26 mouse cellular contexts compared by ENCODE assay signal in genomic region chr2:120835167-120835566, GRCm38 (mm10). TPM values are rescaled to one million over a fixed set of nuclear protein-coding genes. Genes with fewer than 3 reads are reported as not detected.
A peak's percentile ranks its signal among the peaks of the same experiment; 100 is the strongest.
DNase-seq lines count a peak whose midpoint lies in the region; ATAC-seq lines count a peak whose summit lies in the region.
"Had no signal": no experiment of that assay in that cellular context is flagged by ENCODE, and none has a peak within 500 bp of the region (broad histone marks: within the 10 kb centered on the region; RNA-seq: fewer than 3 reads in every experiment).

No protein-coding gene starts in this region.

- H3K4me3 ChIP-seq in embryonic facial prominence, embryonic 12.5 days: no peak overlapping the region
- no peak overlapping the region for H3K4me3 ChIP-seq in embryonic facial prominence, embryonic 10.5 days
- no peak overlapping the region for H3K4me3 ChIP-seq in limb, embryonic 12.5 days (replicated peaks)
- no peak overlapping the region for H3K4me3 ChIP-seq in limb, embryonic 10.5 days
- no peak overlapping the region for H3K4me3 ChIP-seq in forebrain, embryonic 12.5 days (replicated peaks)
- H3K4me3 ChIP-seq: erythroblast, embryonic 14.5 days; forebrain, embryonic 10.5 days; forebrain, embryonic 13.5 days; forebrain, embryonic 15.5 days had no signal

- no peaks in the 10 kb centered on the region for H3K9me3 ChIP-seq in embryonic facial prominence, embryonic 12.5 days
- H3K9me3 ChIP-seq in embryonic facial prominence, embryonic 10.5 days: peaks cover 8% of the 10 kb centered on the region; the same call in 1 of the 2 replicates
- 0 out of 2 replicates have a peak, but pooled peaks cover 11% of the 10 kb centered on the region for H3K9me3 ChIP-seq in limb, embryonic 12.5 days
- no peaks in the 10 kb centered on the region for H3K9me3 ChIP-seq in limb, embryonic 10.5 days (replicated peaks)
- H3K9me3 ChIP-seq in forebrain, embryonic 12.5 days: peaks cover 6% of the 10 kb centered on the region; the same call in 1 of the 2 replicates
- H3K9me3 ChIP-seq: forebrain, embryonic 13.5 days; forebrain, embryonic 15.5 days; G1E had no signal

- no peak overlapping the region for H3K27ac ChIP-seq in embryonic facial prominence, embryonic 12.5 days
- no peak overlapping the region for H3K27ac ChIP-seq in embryonic facial prominence, embryonic 10.5 days (replicated peaks)
- no peak overlapping the region for H3K27ac ChIP-seq in limb, embryonic 12.5 days
- H3K27ac ChIP-seq in limb, embryonic 10.5 days: no peak overlapping the region
- no peak overlapping the region for H3K27ac ChIP-seq in forebrain, embryonic 12.5 days
- H3K27ac ChIP-seq: forebrain, embryonic 10.5 days; forebrain, embryonic 13.5 days; forebrain, embryonic 15.5 days had no signal

- peaks cover 9% of the 10 kb centered on the region for H3K36me3 ChIP-seq in embryonic facial prominence, embryonic 12.5 days
- H3K36me3 ChIP-seq in embryonic facial prominence, embryonic 10.5 days (replicated peaks): peaks cover 30% of the 10 kb centered on the region
- no peaks in the 10 kb centered on the region; the same call in 1 of the 2 replicates for H3K36me3 ChIP-seq in limb, embryonic 12.5 days
- H3K36me3 ChIP-seq in limb, embryonic 10.5 days: peaks cover 16% of the 10 kb centered on the region
- H3K36me3 ChIP-seq in forebrain, embryonic 12.5 days (replicated peaks): peaks cover 9% of the 10 kb centered on the region; the same call in 1 of the 2 replicates

- DNase-seq in embryonic facial prominence, embryonic 10.5 days (ENCODE audit: low spot score): no peak
- no peak for DNase-seq in limb, embryonic 10.5 days (ENCODE audit: low spot score)
- DNase-seq: adrenal gland, adult 8-10 months; adrenal gland, postnatal 14 days; adrenal gland, postnatal 36 days; B cell, adult 2 months; cerebellum, adult 11-12 months; cerebellum, adult 2 months; cerebellum, adult 9-10 months; cerebellum, postnatal 10 days; cerebellum, postnatal 25 days; forebrain, postnatal 0 days had no signal

- H3K4me2 ChIP-seq in embryonic facial prominence, embryonic 12.5 days (replicated peaks): no peak overlapping the region
- no peak overlapping the region for H3K4me2 ChIP-seq in limb, embryonic 12.5 days
- H3K4me2 ChIP-seq in forebrain, embryonic 12.5 days: no peak overlapping the region
- H3K4me2 ChIP-seq: forebrain, embryonic 13.5 days; forebrain, embryonic 15.5 days had no signal

- WGBS in embryonic facial prominence, embryonic 12.5 days: 94% methylated on average over 4 of the region's 4 CpGs
- WGBS in embryonic facial prominence, embryonic 10.5 days: 96% methylated on average over 4 of the region's 4 CpGs
- WGBS in limb, embryonic 12.5 days: 92% methylated on average over 4 of the region's 4 CpGs
- 94% methylated on average over 4 of the region's 4 CpGs for WGBS in limb, embryonic 10.5 days
- WGBS in forebrain, embryonic 12.5 days: 96% methylated on average over 4 of the region's 4 CpGs

- no peak overlapping the region for H3K9ac ChIP-seq in embryonic facial prominence, embryonic 12.5 days
- no peak overlapping the region for H3K9ac ChIP-seq in limb, embryonic 12.5 days (replicated peaks)
- no peak overlapping the region for H3K9ac ChIP-seq in forebrain, embryonic 12.5 days
- H3K9ac ChIP-seq: forebrain, embryonic 13.5 days; forebrain, embryonic 15.5 days; forebrain, postnatal 0 days had no signal

- ATAC-seq in embryonic facial prominence, embryonic 12.5 days (ENCODE audit: insufficient number of reproducible peaks, insufficient read depth, low FRiP score, low TSS enrichment): 0 out of 2 replicates have a peak, but pooled peaks have one; percentile 28
- ATAC-seq in limb, embryonic 12.5 days (ENCODE audit: insufficient number of reproducible peaks, insufficient read depth, low FRiP score, low TSS enrichment, low read depth): peak; percentile 66; the same call in 1 of the 2 replicates
- 0 out of 2 replicates have a peak, but pooled peaks have one; percentile 35 for ATAC-seq in erythroblast, adult 5-6 weeks (replicated peaks; ENCODE audit: low FRiP score, poor library complexity, severe bottlenecking)
- 0 out of 2 replicates have a peak, but pooled peaks have one; percentile 27 for ATAC-seq in monocyte, adult 5-6 weeks (replicated peaks; ENCODE audit: insufficient number of reproducible peaks, low FRiP score, low TSS enrichment, poor library complexity, severe bottlenecking)
- no peak for ATAC-seq in forebrain, embryonic 12.5 days (ENCODE audit: low FRiP score)
- ATAC-seq: activated CD4-positive, CD25-positive, alpha-beta regulatory T cell, adult 4 months; CD4-positive, CD25-positive, alpha-beta regulatory T cell, adult 4 months; forebrain, embryonic 13.5 days; forebrain, embryonic 15.5 days; forebrain, postnatal 0 days; Patski had no signal

- no peaks in the 10 kb centered on the region; the same call in 1 of the 2 replicates for H3K4me1 ChIP-seq in embryonic facial prominence, embryonic 12.5 days
- no peaks in the 10 kb centered on the region for H3K4me1 ChIP-seq in embryonic facial prominence, embryonic 10.5 days
- no peaks in the 10 kb centered on the region for H3K4me1 ChIP-seq in limb, embryonic 12.5 days (replicated peaks)
- H3K4me1 ChIP-seq in limb, embryonic 10.5 days: no peaks in the 10 kb centered on the region
- no peaks in the 10 kb centered on the region for H3K4me1 ChIP-seq in forebrain, embryonic 12.5 days
- H3K4me1 ChIP-seq: forebrain, embryonic 10.5 days; forebrain, embryonic 13.5 days; forebrain, embryonic 15.5 days had no signal

- H3K27me3 ChIP-seq in embryonic facial prominence, embryonic 12.5 days: no peaks in the 10 kb centered on the region
- no peaks in the 10 kb centered on the region for H3K27me3 ChIP-seq in embryonic facial prominence, embryonic 10.5 days (replicated peaks; ENCODE audit: low read depth, poor library complexity, severe bottlenecking)
- no peaks in the 10 kb centered on the region for H3K27me3 ChIP-seq in limb, embryonic 12.5 days
- no peaks in the 10 kb centered on the region for H3K27me3 ChIP-seq in limb, embryonic 10.5 days (ENCODE audit: low read depth, poor library complexity, severe bottlenecking)
- H3K27me3 ChIP-seq in forebrain, embryonic 12.5 days: no peaks in the 10 kb centered on the region
- H3K27me3 ChIP-seq: CH12.LX; forebrain, embryonic 13.5 days; forebrain, embryonic 15.5 days; Patski had no signal

RNA-seq across cellular contexts. Expression of gene Cdan1, which starts 14.8 kb away (rescaled TPM):
- polyA plus RNA-seq in embryonic facial prominence, embryonic 12.5 days (2016; fragmentation: Nextera tagmentation; extraction: Ambion mirVana): 12.1 and 12.3 TPM in 2 replicates
- polyA plus RNA-seq in embryonic facial prominence, embryonic 10.5 days (2016; fragmentation: Nextera tagmentation; extraction: Ambion mirVana): 5.6 and 5.7 TPM in 2 replicates
- polyA plus RNA-seq in limb, embryonic 12.5 days (2016; fragmentation: Nextera tagmentation; extraction: Ambion mirVana): 7.7 and 10.3 TPM in 2 replicates
- 5.7 TPM in 2 replicates for polyA plus RNA-seq in limb, embryonic 10.5 days (2016; fragmentation: Nextera tagmentation; extraction: Ambion mirVana)
- total RNA-seq in erythroblast, adult 5-6 weeks (2015; ENCODE audit: low replicate concordance): 5.4 and 18.4 TPM in 2 replicates
- total RNA-seq in erythroblast, adult 5-6 weeks (2017; ENCODE audit: low replicate concordance): 12.5 and 14.1 TPM in 2 replicates
- 10.2 to 23.4 TPM (median 12.2 TPM) in 3 replicates for total RNA-seq in monocyte, adult 5-6 weeks (2017)
- 9.9 and 10.2 TPM in 2 replicates for polyA plus RNA-seq in forebrain, embryonic 12.5 days (2016; fragmentation: Nextera tagmentation; extraction: Ambion mirVana)

RNA-seq across cellular contexts. Expression of gene Ttbk2, which starts 15.2 kb away (rescaled TPM):
- 7.1 and 9.1 TPM in 2 replicates for polyA plus RNA-seq in embryonic facial prominence, embryonic 12.5 days (2016; fragmentation: Nextera tagmentation; extraction: Ambion mirVana)
- polyA plus RNA-seq in embryonic facial prominence, embryonic 10.5 days (2016; fragmentation: Nextera tagmentation; extraction: Ambion mirVana): 4.7 and 4.9 TPM in 2 replicates
- polyA plus RNA-seq in limb, embryonic 12.5 days (2016; fragmentation: Nextera tagmentation; extraction: Ambion mirVana): 6.3 and 7.9 TPM in 2 replicates
- polyA plus RNA-seq in limb, embryonic 10.5 days (2016; fragmentation: Nextera tagmentation; extraction: Ambion mirVana): 3.7 and 5.0 TPM in 2 replicates
- 1.2 and 3.1 TPM in 2 replicates for total RNA-seq in erythroblast, adult 5-6 weeks (2015; ENCODE audit: low replicate concordance)
- total RNA-seq in erythroblast, adult 5-6 weeks (2017; ENCODE audit: low replicate concordance): 1.1 and 1.4 TPM in 2 replicates
- total RNA-seq in monocyte, adult 5-6 weeks (2017): 2.9 to 5.5 TPM (median 3.6 TPM) in 3 replicates
- polyA plus RNA-seq in forebrain, embryonic 12.5 days (2016; fragmentation: Nextera tagmentation; extraction: Ambion mirVana): 12.3 and 12.6 TPM in 2 replicates
